Mouse (Mus musculus): ENCODE results near the gene Tril.

- no peak for TF ChIP-seq TAL1 (IDR thresholded peaks at IDR 0.05; ENCODE audit: low read length)
- TF ChIP-seq GATA1 (IDR thresholded peaks at IDR 0.05; ENCODE audit: low read length), result no peak
These were observed 42.4 kb upstream of the Tril start for GRCm38 (mm10) chr6:53863011-53863410.

Data from erythroblast, embryonic 14.5 days (primary cell).